Mouse (Mus musculus): ENCODE data around the gene Tob2. TPM values are rescaled to one million over a fixed set of nuclear protein-coding genes. Genes with fewer than 3 reads are reported as not detected.

The Tob2 gene
- polyA plus RNA-seq, 1 experiment from 2014 or later, result 14.4 TPM

Other genes starting within 250 kb of the Tob2 start
- 25.4 and 29.0 TPM in 2 replicates for gene L3mbtl2, start 194.9 kb downstream of the Tob2 start, polyA plus RNA-seq (2014; fragmentation: Nextera tagmentation; extraction: Ambion mirVana)
- gene Chadl, start 161.5 kb downstream of the Tob2 start, polyA plus RNA-seq (2014; fragmentation: Nextera tagmentation; extraction: Ambion mirVana), result 25.2 and 34.8 TPM in 2 replicates
- 61.2 and 63.8 TPM in 2 replicates for gene Zc3h7b, start 113.7 kb downstream of the Tob2 start, polyA plus RNA-seq (2014; fragmentation: Nextera tagmentation; extraction: Ambion mirVana)
- gene Rangap1, start 113.3 kb downstream of the Tob2 start, polyA plus RNA-seq (2014; fragmentation: Nextera tagmentation; extraction: Ambion mirVana), result 118 and 119 TPM in 2 replicates
- gene Tef, start 56.4 kb downstream of the Tob2 start, polyA plus RNA-seq (2014; fragmentation: Nextera tagmentation; extraction: Ambion mirVana), result 12.9 and 19.6 TPM in 2 replicates
- gene Phf5a, start 13.1 kb upstream of the Tob2 start, polyA plus RNA-seq (2014; fragmentation: Nextera tagmentation; extraction: Ambion mirVana), result 139 and 149 TPM in 2 replicates
- gene Aco2, start 13.5 kb upstream of the Tob2 start, polyA plus RNA-seq (2014; fragmentation: Nextera tagmentation; extraction: Ambion mirVana), result 211 and 221 TPM in 2 replicates
- 67.7 and 74.2 TPM in 2 replicates for gene Polr3h, start 67.4 kb upstream of the Tob2 start, polyA plus RNA-seq (2014; fragmentation: Nextera tagmentation; extraction: Ambion mirVana)
- 167 and 188 TPM in 2 replicates for gene Csdc2, start 78.0 kb upstream of the Tob2 start, polyA plus RNA-seq (2014; fragmentation: Nextera tagmentation; extraction: Ambion mirVana)
- gene Pmm1, start 102.1 kb upstream of the Tob2 start, polyA plus RNA-seq (2014; fragmentation: Nextera tagmentation; extraction: Ambion mirVana), result 67.1 and 94.5 TPM in 2 replicates
- gene 1700029P11Rik, start 121.7 kb upstream of the Tob2 start, polyA plus RNA-seq (2014; fragmentation: Nextera tagmentation; extraction: Ambion mirVana), result not detected in 2 replicates
- gene Xrcc6, start 129.0 kb upstream of the Tob2 start, polyA plus RNA-seq (2014; fragmentation: Nextera tagmentation; extraction: Ambion mirVana), result 28.3 and 36.9 TPM in 2 replicates
- 39.7 and 51.0 TPM in 2 replicates for gene Desi1, start 175.1 kb upstream of the Tob2 start, polyA plus RNA-seq (2014; fragmentation: Nextera tagmentation; extraction: Ambion mirVana)
- gene Snu13, start 188.8 kb upstream of the Tob2 start, polyA plus RNA-seq (2014; fragmentation: Nextera tagmentation; extraction: Ambion mirVana), result 243 and 254 TPM in 2 replicates
- gene 4930407I10Rik, start 200.4 kb upstream of the Tob2 start, polyA plus RNA-seq (2014; fragmentation: Nextera tagmentation; extraction: Ambion mirVana), result 0.04 TPM in 1 of 2 replicates, not detected in the other
- gene Mei1, start 211.2 kb upstream of the Tob2 start, polyA plus RNA-seq (2014; fragmentation: Nextera tagmentation; extraction: Ambion mirVana), result 0.07 TPM in 1 of 2 replicates, not detected in the other

All from midbrain, embryonic 14.5 days (tissue).